Mouse (Mus musculus) ES-CJ7 (cell line): Measurements from ENCODE around the gene Crtam.

Experiments used
- DNase-seq: peaks from one replicate; pipeline ENCODE4 v3.0.0; 2011; ENCODE audit warnings: low read depth, low spot score

The Crtam gene

DNA sequence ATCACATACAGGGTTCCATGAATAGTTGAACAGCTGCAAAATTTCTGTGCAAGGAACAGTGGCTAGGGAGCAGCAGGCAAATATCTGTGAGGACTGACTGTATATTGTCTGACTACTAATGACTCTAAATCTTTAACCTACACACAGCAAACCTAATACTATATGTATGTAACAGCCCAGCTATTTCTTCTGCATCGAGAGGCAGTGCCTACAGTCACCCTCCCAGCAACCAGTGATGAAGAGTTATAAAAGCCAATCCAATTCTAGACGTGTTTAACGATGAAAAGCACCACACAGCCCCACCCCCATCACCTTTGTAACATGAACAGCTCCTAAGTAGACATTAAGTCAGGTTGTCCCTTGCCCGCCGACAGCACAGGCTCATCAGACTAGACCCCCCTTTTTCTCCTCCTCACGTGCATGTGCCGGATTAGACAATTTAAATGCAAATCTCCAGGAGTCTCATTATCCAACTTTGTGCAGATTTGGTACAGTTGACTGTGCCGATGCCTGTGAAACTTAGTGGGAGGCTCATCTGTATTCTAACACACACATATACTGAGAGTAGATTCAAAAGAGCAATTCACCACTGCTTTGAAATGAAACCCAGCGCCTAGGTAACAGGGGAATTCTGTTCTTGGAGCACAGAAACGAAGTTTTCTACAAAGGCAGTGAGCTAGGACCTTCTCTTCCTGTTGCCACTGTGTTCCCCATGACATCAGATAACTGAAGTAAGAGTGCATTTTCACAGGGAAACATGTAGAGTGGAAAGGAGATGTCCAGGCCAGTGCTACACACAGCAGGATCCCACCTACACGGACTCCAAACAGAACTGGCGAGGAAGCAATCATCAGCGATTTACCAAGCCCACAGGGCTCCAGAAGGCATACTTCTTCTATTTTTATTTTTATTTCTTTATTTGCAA is 7.3 kb upstream of the Crtam start:
- DNase-seq, result no peak

DNA sequence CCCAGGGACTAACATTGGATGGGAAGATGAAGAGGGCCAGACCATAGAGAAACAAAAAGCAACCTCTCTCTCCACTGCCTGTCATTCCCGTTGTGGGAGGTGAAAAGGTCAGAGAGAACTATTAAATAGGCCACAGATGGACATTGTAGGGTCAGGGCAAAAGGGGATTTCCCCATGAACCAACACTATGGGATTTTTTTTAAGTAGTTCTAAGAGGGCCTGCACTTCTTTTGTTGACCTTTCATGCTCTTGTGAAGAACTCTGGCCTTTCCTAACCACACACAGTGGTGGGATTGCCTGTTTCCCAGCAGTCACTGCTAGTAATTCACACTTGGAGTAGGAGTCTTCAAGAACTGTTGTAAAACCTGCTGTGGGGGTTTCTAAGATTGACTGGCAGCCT is 3.4 kb upstream of the Crtam start:
- no peak for DNase-seq

DNA sequence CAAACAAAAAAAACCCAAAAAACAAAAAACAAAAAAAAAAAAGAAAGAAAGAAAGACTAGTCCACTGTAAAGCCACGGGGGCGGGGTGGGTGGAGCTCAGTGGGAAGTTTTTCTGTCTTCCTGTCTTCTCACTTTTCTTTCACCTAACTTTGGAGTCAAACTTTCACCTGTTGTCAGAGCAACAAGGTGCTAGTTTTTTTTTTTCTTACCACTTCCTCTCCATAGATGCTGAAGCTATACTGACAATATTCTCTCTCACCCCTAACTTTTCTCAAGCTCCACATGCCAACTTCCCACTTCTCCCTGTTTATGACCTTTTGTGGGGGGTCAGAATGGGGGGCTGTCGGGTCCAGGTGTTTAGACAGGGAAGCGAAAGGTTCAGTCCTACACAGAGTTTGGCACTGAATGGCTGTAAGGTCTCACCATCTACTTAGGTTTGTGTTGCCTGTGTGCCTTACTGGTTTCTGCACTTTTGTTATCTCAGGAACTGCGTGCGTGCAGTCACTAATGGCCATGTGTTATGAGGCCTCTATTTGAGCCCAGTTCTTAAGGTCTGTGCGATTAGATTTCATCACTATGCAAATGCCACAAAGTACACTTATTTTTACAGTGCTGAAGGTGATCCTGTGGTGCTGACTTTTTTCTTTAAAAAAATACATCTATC is 7.2 kb downstream of the Crtam start:
- DNase-seq, result no peak

DNA sequence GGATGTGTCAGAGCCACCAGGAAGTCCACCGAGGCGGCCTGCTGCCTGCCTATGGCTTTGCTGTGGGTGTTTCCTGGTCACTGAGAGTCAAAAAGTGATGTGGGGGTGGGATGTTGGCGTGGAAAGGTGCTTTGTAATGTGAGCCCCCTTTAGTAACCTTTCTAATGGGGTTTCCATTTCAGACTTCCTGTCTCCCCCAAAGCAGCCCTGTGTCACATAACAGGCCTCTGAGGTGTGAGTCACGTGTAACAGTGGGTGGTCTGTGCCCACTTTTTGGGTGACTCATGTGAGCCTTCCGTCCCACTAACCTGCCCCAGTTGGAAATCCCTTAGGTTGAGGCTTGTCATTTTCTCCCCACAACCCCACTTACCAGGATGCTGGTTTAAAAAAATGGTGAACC is 10.4 kb downstream of the Crtam start:
- DNase-seq, result no peak

DNA sequence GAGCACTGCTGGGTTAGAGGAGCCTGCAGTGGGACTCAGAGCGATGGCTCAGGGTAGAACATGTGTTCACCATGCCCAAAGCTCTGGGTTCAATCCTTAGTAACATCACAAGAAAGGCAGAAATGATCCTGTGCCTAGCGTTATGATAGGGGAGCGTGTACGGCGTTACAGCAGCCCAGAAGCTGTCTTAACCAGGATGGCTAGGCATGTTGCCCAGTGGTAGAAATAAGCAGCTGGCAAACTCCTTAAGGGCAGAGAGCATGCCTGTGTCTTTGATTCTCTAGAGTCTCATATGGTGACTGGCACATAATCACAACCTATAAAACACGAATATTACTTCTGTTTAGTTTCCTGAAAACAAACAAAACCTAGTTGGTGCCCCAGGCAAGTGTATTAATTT is 12.9 kb downstream of the Crtam start:
- no peak for DNase-seq

DNA sequence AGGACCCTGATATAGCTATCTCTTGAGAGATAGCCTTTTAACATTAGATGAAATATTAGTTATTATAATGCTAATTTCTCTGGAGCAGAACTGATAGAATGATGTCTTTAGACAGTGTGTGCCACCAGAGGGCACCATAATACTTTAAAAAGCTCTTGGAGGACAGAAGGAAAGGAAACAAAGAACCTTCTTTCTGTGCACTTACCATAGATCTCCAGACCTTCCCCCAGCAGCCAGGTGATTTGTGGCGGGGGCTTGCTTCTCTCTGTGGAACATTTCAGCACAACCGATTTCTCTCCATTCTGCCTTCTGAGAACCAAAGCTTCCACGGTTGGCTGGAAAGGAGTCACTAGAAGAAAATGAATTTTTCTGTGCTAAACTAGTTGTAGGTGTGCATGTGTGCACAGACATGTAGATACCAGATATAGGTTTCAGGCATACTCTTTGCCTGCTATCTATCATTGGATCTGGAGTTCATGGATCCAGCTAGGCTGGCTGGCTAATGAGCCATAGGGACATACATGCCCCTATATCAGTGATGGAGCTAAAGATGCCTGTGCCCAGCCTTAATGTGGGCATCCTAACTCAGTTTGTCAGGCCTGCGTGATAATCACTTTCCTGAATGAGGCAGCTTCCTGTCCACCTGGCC is 14.4 kb downstream of the Crtam start:
- DNase-seq, result peak; percentile 36

DNA sequence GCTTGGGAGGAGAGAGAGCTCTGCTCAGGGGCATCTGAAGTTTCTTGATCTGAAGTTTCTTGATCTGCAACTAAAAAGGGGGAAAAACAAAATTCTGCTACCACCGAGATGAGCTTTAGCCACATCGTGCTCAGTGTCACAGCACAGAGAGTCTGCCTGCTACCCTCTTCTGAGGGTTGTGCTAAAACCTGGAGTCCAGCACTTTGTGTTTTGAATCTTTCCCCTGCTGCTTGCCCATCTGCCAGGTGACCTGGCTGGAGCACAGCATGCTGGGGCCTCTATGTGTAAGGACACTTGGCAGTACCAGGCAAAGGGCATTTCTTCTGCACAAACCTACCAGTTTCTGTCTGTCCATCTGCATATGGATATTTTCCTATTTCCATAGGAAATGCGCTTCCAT is 20.1 kb downstream of the Crtam start:
- DNase-seq, result no peak

DNA sequence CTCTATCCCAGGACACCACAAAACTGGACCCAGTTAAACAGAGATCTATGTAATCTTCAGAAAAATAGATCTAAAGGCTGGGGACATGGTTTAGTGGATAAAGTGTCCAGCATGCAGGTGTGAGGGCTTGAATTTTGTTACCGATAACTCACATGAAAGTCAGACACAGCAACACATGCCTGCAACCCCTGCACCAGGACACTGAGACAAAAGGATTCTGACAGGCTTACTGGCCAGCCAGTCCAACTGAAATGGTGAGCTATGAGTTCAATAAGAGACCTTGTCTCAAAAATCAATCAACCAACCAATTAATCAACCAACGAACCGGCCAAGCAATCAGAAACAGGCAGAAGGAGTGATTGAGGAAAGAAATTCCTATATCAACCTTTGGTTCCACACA is 20.7 kb downstream of the Crtam start:
- no peak for DNase-seq

DNA sequence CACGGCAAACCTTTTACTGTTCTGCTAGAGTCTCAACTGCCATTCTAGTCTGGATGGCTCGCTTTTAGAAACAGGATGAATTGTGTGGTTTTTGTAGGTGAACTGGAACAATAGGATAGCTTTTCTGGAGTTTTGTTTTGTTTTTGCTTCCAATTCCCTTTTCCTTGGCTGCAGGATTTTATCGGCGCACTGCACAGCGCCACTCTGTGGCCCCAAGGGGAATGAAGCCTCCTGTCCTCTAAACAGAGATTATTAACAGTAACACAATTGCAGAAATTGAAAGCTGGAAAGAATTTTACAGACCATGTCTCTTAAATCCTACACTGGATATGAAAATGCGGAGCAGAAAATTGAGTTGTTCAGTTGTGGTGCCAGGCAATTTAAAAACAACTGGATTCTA is 21.9 kb downstream of the Crtam start:
- peak; percentile 18 for DNase-seq

DNA sequence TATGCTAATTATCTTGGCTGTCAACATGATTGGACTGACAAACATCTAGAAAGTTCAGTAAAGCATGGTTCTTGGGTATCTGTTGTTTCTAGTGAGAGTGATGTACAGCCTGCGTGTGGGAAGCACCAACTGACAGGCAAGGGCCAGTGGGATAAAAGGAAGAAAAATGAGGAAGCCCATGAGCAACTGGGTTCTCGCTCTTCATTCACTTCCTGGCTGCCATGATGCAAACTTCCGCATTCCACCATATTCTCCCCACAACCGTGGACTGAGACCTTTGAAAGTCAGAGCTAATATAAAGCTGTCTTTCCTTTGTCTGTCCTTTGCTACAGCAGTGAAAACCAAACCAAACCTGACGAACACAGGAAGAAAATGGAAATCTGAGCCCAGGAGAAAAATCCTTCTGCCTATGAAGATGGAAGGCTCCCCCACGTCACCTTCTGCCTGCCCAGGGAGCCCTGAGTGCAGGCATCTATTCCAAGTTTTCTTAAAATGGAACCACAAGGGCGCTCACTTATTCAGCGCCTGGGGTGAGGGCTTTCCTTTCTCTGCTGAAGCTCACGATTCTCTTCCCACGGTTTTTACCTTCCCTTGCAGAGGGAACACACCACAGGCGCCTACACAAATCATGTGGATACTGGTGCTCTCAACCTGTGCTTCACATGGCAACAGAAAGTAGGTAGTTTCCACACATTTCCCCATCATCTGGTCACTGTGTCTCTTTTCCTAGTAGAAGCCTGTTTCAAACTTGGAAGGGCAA is 30.2 kb downstream of the Crtam start:
- DNase-seq, result no peak

DNA sequence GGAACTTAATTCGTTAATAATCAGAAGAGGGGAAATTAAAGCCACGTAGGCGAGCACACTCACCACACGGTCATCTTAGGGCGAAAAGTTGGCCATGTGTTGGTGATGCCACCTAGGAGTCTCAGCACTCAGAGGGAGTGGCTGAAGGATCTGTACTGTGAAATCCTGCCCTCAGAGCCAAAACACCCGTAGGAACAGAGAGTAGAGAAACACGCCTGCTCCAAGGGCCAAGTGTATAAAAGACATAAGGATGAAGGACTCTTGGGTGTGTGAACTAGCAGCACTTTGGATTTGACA is 40.1 kb downstream of the Crtam start:
- DNase-seq, result peak; percentile 8

DNA sequence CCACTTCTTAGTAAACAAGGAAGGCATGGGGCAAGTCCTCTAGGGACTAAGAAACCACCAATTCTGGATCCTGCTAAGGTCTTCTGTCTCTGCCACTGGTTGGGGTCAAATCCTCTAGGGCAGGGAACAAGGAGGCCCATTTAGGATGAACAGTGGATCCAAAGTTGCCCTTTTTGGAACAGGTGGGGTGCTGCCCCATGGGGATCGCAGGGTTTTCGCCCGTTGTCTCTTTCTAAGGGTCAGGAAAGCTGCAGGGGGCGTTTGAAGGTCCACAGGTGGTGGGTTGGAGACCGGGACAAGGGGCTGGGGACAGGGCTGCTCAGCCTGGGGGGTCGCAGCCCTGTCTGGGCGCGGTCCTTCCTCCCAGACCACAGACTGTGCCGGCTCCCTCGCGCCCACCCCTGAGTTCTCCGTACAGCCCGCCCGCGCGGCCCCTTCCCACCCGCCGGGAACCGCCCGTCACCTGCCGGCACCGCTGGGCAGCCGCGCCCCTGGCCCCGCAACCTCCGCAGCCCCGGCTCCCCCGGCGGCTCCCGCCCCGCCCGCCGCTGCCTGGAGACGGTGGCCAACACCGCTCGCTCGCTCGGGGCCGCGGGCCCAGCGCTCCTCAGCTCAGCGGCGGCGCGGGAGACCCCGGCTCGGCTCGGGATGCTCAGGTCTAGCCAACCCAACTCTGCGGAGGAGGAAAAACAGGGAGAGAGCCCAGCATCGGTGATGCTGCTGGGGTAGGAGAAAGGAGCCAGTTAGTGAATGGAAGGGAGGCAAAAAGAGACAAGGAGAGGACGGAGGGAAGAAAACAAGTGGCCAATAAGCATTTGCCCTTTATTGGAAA is 40.6 kb downstream of the Crtam start, which contains the start of gene Jhy:
Gene Jhy, minus strand, starts transcription at position 533 of the 832 bp plus-strand sequence.
- DNase-seq, result peak; percentile 3

DNA sequence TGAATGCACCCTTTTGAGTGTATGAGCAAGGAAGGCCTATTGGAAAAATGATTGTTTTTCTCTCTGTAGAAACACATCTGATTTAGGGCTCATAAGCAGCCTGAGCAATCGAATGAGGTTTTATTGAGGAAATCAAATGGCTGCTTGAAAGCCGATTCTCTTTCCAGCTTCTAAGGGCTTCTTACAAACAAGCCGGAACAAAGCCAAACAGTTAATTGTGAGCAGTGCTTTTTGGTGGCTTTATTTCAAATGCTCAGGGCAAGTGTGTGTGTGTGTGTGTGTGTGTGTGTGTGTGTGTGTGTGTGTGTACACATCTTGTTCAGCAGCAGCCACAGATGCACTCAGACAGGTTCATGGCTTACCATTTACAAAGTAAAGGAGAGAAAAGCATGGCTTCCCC is 43.0 kb downstream of the Crtam start:
- no peak for DNase-seq

DNA sequence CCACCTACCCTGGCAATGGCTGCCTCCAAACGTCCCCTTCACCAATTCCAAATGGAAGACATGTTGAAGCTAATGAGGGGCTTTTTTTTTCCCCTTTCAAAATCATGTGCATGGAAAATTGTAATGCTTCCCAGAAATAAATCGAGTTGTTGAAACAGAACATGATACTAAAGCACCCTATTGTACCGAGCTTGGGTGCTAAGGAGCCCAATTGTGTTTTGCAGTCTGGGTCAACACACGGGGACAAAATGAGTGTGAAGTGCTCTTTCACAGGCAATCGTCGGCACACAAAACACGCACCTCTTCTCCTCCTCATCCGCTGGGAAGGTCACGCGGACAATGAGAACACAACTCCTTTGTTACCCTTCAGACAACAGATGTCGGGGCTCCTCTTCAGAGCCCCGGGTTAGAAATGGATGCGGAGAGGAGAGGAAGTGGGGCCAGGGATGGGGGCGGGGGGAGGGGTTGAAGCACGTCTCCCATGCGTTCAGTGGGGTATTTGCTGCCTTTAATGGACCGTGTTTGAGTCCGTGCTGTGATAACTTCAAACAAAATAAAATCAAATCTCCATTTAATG is 55.3 kb downstream of the Crtam start:
- no peak for DNase-seq

DNA sequence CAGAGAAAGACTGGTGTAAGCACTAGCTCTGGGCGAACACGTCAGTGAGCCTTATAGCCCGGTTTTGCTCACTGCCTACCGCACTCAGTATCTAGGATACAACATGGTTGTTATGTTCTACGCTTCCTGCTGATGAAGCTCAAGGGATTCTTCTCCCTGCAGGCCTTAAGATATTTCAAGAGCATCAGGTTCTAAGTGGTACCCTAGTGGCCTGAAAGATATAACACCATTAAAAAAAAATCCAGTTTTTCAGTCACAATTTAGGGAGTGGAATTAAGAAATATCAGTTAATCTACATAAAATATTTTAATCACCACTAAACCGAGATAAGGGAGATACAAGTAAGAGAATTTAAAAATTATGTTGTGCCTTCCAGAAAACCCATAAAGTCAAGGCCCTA is 56.0 kb downstream of the Crtam start:
- DNase-seq, result no peak

DNA sequence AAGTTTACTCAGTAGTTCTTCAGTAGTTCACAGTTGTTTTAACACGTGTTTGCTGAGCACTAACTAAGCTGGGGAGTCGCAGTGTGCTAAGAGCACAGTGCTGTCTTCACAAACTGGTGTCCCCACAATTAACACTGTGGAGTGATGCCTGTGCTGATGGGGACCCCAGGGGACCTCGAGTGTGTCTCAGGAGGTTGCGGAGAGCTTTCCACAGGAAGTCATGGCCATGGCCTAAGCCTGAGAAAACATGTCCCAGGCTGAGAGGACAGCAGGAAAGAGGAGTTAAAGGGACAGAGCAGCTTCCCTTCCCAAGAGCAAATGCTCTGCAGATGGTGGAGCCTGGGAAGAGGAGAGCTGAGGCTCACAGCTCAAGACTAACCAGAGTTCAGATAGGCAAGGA is 57.3 kb downstream of the Crtam start:
- DNase-seq, result no peak

DNA sequence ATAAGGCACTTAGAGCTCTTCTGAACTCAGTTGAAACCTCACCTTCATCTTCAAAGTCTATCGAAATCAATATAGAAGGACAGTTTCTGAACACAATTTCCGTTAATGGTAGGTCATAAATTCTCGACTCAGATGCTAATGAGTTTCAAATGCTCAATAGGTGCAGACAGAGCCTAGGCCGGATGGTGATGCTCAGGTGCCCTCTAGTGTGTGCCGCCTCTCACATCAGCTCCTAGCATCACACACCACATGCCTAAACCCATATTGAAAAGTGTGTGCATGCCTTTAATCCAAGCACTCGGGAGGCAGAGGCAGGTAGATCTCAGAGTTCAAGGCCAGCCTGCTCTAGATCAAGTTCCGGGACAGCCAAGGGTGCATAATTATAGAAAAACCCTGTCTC is 67.0 kb downstream of the Crtam start:
- peak; percentile 9 for DNase-seq

DNA sequence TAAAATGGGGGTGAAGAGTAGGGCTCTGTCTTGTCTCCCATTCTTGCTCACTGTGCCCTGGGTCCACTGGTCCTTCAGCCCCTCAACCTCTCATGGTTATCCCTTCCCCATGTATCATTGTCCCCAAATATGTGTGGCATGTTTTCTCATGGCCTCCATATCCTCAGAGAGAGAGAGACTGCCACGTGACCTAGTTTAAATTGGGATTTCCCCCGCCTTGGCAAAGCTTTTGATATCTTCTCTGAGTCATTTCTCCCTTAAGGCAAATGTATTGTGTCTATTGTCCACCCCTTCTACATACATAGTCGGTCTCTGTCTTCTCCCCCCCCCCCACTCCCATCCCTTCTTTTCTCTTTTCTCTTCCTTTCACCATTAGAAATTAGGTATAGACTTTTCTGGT is 71.1 kb downstream of the Crtam start:
- DNase-seq, result no peak

DNA sequence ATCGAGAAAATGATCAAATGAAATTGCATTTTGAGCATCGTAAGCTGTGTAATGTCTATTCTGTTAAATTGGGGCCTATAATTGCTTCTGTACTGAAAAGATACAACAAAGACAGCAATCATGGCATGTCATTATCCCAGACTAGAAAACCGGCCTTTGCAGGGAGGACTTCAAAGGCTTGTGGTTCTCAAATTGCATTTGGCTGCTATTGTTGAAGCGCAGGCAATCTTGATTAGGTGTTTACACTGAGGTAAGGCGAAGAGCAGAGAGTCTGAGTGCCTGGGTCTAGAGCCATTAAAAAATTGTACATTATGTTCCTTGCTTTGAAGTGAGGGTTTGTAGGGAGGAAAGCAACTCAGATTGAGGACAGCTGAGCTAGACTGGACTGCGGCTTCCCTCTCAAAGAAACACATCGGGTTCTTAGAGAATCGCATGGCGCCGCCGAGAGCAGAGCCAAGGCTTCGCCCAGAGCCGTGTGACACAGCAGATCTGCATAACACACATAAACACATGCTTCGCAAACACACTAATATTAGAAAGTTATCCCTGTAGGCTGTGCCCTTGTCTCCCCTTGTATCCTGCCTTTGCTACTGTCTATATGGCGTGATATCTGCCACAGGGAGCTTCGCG is 77.0 kb downstream of the Crtam start:
- DNase-seq, result no peak
